ENCODE assay signal across 11 mouse cellular contexts in the genomic region with DNA sequence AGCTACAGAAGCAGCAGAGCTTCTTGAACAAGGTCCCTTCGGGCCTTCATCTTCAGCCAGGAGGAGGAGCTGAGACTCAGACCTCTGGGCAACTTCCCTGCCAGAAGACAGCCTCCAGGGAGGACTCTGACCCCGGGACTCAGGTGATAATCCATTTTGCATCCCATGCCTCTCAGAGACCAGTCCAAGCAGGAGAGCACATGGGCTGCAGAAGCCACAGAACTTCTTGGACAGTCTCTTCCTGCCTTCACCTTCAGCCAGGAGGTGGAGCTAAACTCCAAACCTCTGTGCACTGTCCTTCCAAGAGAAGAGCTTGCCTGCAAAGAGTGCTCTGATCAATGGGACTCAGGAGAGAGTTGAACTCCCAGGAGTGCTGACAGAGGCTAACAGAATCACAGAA.
DNase-seq lines count a peak whose midpoint lies in the region; TF ChIP-seq lines count a peak whose summit lies in the region.
"Had no signal": no experiment of that assay in that cellular context is flagged by ENCODE, and none has a peak within 500 bp of the region (broad histone marks: within the 10 kb centered on the region; RNA-seq: fewer than 3 reads in every experiment).

No protein-coding gene starts in this region.

- peak; percentile 37 for TF ChIP-seq CTCF in left cerebral cortex, adult 2 months (IDR thresholded peaks at IDR 0.05)

- H3K4me3 ChIP-seq in left cerebral cortex, adult 2 months = no peak overlapping the region
- H3K4me3 ChIP-seq: forebrain, embryonic 15.5 days; lung, embryonic 15.5 days had no signal

- intact Hi-C loops in left cerebral cortex, adult 2 months (cut with DNase I) = no loop called here

- peak; percentile 27 to 77 for DNase-seq in adrenal gland, adult (ENCODE audit: inconsistent age in 2 of 2, low spot score in 1 of 2)
- no peak for DNase-seq in adrenal gland, postnatal 4 days (ENCODE audit: low spot score in 2 of 2)
- no peak for DNase-seq in left cerebral cortex, adult 2 months (ENCODE audit: extremely low spot score in 1 of 2, low spot score in 2 of 2)
- DNase-seq in left cerebral cortex, adult 18-20 months (ENCODE audit: low spot score in 2 of 2) = no peak
- DNase-seq in gastrocnemius, postnatal 25 days = peak; percentile 22
- DNase-seq in kidney, postnatal 4 days = peak; percentile 23 to 45
- no peak for DNase-seq in frontal cortex, postnatal 36 days (ENCODE audit: low spot score in 2 of 2)
- DNase-seq in frontal cortex, postnatal 25 days (ENCODE audit: low spot score in 2 of 2) = no peak
- DNase-seq: cerebellum, adult 9-10 months had no signal

- no peak overlapping the region for H3K27ac ChIP-seq in left cerebral cortex, adult 2 months
- H3K27ac ChIP-seq: forebrain, embryonic 15.5 days; lung, embryonic 15.5 days had no signal

Comparison
In these comparisons a context has a peak if more than half of its experiments do, and no peak if none do; other contexts are left out.
1. DNase-seq: peak in adrenal gland, adult (2 of 2), gastrocnemius, postnatal 25 days (single experiment) and kidney, postnatal 4 days (2 of 2); none in adrenal gland, postnatal 4 days (0 of 2), left cerebral cortex, adult 2 months (0 of 2), left cerebral cortex, adult 18-20 months (0 of 2), frontal cortex, postnatal 36 days (0 of 2) and frontal cortex, postnatal 25 days (0 of 2).